Mouse (Mus musculus): ENCODE data around the gene Mc1r.
"Not testable (repeated sequence)": the region's sequence is repeated elsewhere in the genome, so short reads cannot be mapped to it uniquely, and the experiment has no call there.

The Mc1r gene

GRCm38 (mm10) chr8:123411781-123412327, 4.9 kb downstream of the Mc1r start:
- DNase-seq: peak; percentile 49

- peak; percentile 53 for DNase-seq
Measured at GRCm38 (mm10) chr8:123412560-123413170, 5.8 kb downstream of the Mc1r start.

DNA sequence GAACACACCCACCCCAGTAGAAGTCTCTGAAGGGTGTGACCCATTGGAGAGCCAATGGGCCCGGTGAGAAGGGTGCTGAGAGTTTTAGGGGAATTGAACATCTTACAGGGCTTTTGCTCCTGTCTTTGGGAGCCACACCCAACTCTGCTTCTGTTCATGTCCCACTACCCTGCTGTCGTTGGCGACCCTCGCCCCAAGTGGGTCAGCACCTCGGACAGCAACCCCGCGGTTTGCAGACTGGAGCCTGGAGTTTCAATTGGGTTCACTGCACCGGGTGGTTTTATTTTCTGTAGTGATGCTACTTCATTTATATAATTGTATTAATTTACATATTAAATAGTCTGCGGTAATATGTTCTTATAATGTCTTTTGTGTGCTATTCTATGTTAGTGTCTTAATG, 7.3 kb downstream of the Mc1r start:
- no peak for DNase-seq

- not testable (repeated sequence) for DNase-seq
Measured at GRCm38 (mm10) chr8:123414997-123415696, 8.2 kb downstream of the Mc1r start.

GRCm38 (mm10) chr8:123415967-123416943, 9.3 kb downstream of the Mc1r start:
- no peak for DNase-seq

DNA sequence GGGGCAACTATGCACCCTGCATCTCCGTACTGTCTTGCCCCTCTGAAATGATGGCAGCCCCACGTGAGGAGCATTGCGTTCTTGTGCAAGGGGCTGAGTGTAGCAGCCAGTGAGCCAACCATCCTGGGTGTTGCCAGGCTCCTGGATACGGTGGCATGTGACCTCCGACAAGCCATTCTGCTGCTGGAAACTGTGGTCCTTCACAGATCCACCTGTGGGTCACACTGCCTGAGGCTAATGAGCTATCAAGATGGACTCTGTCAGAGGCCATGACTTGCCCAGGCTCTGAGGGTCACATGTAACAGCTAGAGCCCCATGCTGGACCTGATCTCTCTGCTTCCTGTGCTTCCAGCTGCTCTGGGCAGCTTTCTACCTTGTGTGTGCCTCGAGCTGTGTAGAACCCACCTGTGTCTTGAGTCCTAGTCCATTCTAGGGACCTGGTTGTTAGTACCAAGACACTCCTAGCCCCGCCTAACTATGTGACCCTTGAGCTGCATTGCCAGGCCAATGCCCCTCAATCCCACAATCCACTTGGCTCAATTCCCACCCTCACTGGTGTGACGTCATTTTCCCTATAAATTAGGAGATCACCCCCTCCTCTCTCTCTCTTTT, 10.1 kb downstream of the Mc1r start:
- no peak for DNase-seq

DNA sequence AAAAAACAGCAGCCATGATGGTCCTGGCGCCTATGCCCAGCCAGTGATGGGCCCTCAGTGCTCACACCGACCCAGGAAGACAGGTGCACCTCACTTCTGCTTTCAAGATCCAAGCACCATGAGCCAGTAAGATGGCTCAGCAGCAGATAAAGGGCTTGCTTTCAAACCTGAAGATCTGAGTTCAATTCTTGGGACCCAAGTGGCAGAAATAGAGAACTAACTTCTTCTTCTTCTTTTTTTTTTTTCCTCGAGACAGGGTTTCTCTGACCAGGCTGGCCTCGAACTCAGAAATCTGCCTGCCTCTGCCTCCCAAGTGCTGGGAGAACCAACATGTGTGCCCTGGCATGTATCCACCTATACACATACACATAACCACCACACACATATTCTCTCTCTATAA, 12.8 kb downstream of the Mc1r start:
- DNase-seq: no peak

GRCm38 (mm10) chr8:123420525-123421281, 13.8 kb downstream of the Mc1r start:
- no peak for DNase-seq

GRCm38 (mm10) chr8:123421325-123421724, 14.4 kb downstream of the Mc1r start:
- no peak for DNase-seq

GRCm38 (mm10) chr8:123422056-123422780, 15.3 kb downstream of the Mc1r start:
- peak; percentile 75 for DNase-seq

DNA sequence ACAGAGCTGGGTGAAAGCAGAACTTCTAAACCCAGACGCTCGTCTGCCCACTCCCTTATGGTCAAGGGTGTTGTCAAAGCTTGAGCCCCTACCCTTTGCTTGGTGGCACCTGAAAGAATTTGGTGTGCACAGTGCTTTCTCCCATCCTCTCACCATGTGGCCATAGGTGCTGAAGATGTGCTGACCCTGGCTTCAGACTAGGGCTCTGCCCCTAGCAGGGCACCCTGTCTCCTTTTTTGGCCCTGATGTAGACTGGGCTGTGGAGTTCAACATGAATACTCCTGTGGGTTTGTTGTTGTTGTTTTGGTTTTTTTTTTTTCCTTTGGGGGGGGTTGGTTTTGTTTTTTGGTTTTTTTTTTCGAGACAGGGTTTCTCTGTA, 15.9 kb downstream of the Mc1r start:
- no peak for DNase-seq

DNA sequence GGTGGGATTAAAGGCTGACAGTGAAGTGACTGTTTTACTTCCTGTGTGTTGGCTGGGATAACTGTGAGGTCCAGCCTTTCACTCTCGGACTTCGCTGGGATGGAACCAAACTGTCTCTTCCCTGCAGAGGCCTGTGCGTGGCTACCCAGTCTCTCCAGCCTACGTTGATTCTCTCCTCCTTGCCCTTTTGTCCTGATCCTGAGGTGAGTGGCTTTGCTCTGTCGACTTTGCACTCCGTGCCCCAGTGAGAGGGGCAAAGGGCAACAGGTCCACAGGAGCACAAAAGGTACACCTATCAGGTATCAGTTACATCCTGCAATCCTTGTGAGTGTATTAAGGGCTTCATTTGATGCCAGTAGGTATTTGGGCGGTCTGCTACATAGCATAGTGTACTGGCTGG, 16.5 kb downstream of the Mc1r start, which contains the start of gene Def8:
Def8 (plus strand) TSS at position 87 of the 400 bp plus-strand sequence.
- no peak for DNase-seq

- DNase-seq: no peak
Measured at GRCm38 (mm10) chr8:123426511-123427509, 19.9 kb downstream of the Mc1r start.

DNA sequence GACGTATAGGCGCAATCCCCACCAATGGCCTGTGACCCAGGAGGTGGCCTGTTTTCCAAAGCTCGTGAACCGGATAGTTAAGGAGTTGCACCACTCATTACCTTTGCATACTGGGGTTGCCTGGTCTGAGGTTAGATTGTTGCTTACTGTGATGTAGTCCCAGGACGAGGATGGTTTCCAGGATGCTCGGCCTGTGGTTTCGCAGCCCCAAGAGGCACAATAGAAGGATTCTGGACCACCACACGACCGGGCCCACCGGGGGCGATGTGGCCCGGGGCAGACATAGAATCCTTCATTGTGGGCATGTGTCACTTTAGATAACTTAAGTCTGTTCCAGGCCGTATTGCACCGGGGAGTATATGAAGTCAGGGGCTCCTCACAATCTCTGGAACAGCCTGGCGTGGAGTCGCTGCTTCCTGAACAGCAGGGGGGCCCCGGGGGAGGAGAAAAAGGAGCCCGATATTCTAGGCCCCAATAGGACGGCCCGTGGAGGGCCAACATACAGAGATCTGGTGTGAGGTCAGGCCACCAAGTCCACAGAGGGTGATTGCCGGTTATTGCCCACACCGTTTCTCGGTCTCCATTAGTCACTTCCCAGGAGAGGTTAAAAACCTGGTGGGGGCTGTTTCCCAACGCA, 20.9 kb downstream of the Mc1r start:
- no peak for DNase-seq

GRCm38 (mm10) chr8:123428343-123428893, 21.5 kb downstream of the Mc1r start:
- no peak for DNase-seq

DNA sequence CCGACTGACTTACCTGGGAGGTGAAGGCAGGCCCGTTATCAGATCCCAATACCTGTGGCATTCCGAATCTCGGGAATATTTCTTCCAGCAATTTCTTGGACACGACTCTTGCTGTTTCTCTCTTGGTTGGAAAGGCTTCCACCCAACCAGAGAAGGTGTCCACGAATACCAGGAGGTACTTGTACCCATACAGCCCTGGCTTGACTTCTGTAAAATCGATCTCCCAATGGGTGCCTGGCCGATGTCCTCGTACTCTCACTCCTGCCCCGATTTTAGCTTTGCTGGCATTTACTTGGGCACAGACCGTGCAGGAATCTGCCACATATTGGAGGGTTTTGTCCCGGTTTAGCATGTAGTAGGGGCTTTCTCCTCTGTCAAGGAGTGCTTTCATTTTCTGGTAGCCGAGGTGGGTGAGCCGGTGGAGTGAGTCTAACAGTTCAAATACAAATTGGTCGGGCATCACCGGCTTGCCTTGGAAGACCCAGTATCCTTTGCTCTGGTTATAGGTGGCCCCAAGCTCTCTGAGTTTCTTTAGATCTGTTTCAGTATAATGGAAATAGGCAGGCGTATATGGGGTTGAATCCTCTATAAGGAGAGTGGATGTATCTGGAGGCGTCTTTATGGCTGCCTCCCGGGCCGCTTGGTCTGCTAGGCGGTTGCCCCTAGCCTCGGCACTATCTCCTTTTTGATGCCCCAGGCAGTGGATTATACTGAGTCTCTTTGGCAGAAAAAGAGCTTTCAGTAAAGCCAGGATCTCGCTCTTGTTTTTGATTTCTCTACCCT, 22.2 kb downstream of the Mc1r start:
- DNase-seq: no peak

DNA sequence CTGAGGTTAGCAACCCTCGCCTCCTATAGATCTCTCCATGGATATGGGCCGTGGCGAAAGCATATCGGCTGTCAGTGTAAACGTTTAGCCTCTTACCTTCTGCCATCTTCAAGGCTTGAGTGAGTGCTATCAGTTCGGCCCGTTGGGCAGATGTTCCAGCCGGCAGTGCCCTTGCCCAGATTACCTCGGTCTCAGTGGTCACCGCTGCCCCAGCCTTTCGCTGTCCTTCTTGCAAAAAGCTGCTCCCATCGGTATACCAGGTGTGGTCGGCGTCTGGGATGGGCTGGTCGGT, 22.8 kb downstream of the Mc1r start:
- DNase-seq: not testable (repeated sequence)

DNA sequence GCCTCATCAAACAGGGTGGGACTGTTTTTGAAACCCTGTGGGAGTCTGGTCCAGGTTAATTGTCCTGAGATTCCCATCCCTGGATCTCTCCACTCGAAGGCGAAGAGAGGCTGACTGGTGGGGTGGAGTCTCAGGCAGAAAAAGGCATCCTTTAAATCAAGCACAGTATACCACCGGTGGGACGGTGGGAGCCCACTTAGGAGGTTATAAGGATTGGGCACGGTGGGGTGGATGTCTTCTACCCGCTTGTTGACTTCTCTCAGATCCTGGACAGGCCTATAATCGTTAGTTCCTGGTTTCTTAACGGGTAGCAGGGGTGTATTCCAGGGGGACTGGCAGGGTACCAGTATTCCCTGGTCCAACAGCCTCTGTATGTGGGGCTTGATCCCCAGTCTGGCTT, 24.0 kb downstream of the Mc1r start:
- DNase-seq: not testable (repeated sequence)
